Mouse (Mus musculus): ENCODE measurements around the gene Gckr. TPM values are rescaled to one million over a fixed set of nuclear protein-coding genes. Genes with fewer than 3 reads are reported as not detected.
A peak's percentile ranks its signal among the peaks of the same experiment; 100 is the strongest.
"Not testable (repeated sequence)": the region's sequence is repeated elsewhere in the genome, so short reads cannot be mapped to it uniquely, and the experiment has no call there.

The Gckr gene
- polyA plus RNA-seq, 1 experiment from 2014 or later, result 0.08 TPM

DNA sequence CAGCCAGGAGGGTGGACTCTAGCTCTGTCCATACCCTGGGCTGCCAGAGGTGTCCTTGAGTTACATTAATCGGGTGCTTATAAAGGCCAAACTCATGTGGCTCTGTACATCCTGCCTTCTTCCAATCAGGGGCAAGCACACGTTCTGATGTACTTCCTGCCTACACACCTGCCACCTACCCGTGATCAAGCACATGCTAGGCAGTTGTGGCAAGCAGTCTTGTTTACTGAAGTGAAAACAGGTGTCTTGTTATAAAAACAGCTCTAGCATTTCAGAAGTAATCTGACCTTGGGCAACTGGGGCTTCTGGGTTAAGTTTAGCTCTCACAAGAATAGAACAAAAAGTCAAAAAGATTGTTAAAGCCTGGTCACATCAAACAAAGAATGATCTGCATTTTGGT, 26.8 kb downstream of the Gckr start:
- no peak for DNase-seq (ENCODE audit: low spot score)

DNA sequence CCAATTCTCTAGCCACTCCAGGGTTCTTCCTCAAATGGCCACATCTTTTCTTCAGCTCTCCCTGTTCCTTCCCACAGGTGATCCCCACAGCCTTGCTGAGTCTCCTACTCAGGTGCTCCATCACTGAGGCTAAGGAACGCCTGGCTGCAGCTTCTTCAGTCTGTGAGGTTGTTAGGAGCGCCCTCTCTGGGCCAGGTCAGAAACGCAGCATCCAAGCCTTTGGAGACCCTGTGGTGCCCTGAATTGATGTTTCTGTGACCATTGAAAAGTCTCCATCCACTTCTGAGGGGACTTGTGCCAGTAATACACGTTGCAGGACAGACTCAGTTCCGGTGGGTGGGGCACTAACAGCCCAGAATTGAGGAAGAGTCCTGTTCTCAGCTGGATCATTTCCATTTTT, 29.6 kb downstream of the Gckr start:
- no peaks in the 10 kb centered on the region for H3K4me1 ChIP-seq (replicated peaks; ENCODE audit: control insufficient read depth, insufficient read depth)
- no peak overlapping the region for H3K9ac ChIP-seq (ENCODE audit: low read length)
- no peaks in the 10 kb centered on the region for H3K9me3 ChIP-seq (ENCODE audit: control insufficient read depth, low read length)
- TF ChIP-seq CTCF (IDR thresholded peaks at IDR 0.05; ENCODE audit: low read depth), result peak; percentile 47
- TF ChIP-seq EP300 (optimal IDR thresholded peaks at IDR 0.05), result no peak
- no peaks in the 10 kb centered on the region for H3K27me3 ChIP-seq (ENCODE audit: control insufficient read depth, insufficient read depth, low read length)
- H3K4me2 ChIP-seq (replicated peaks; ENCODE audit: low read depth), result no peak overlapping the region
- no peak overlapping the region for H3K4me3 ChIP-seq (ENCODE audit: low read depth, low read length)
- H3K27ac ChIP-seq (replicated peaks), result no peak overlapping the region
- no peaks in the 10 kb centered on the region for H3K36me3 ChIP-seq (ENCODE audit: control insufficient read depth, insufficient read depth, low read length)
- WGBS, result 19% methylated on average over 5 of the region's 5 CpGs
- peak; percentile 19 for DNase-seq (ENCODE audit: low spot score)
- no peak for ATAC-seq (ENCODE audit: low FRiP score, low TSS enrichment)

More for the DNA sequence above, 26.8 kb downstream of the Gckr start:
- H3K4me1 ChIP-seq (replicated peaks; ENCODE audit: control insufficient read depth, insufficient read depth), result no peaks in the 10 kb centered on the region
- ATAC-seq (ENCODE audit: low FRiP score, low TSS enrichment), result no peak
- 55% methylated on average over 3 of the region's 3 CpGs for WGBS
- H3K4me3 ChIP-seq (ENCODE audit: low read depth, low read length), result no peak overlapping the region
- no peak overlapping the region for H3K4me2 ChIP-seq (replicated peaks; ENCODE audit: low read depth)
- no peaks in the 10 kb centered on the region for H3K9me3 ChIP-seq (ENCODE audit: control insufficient read depth, low read length)
- no peak overlapping the region for H3K9ac ChIP-seq (ENCODE audit: low read length)
- H3K27ac ChIP-seq (replicated peaks), result no peak overlapping the region
- no peaks in the 10 kb centered on the region for H3K27me3 ChIP-seq (ENCODE audit: control insufficient read depth, insufficient read depth, low read length)
- TF ChIP-seq CTCF (IDR thresholded peaks at IDR 0.05; ENCODE audit: low read depth) (no peak), EP300 (optimal IDR thresholded peaks at IDR 0.05) (no peak)
- H3K36me3 ChIP-seq (ENCODE audit: control insufficient read depth, insufficient read depth, low read length), result no peaks in the 10 kb centered on the region

DNA sequence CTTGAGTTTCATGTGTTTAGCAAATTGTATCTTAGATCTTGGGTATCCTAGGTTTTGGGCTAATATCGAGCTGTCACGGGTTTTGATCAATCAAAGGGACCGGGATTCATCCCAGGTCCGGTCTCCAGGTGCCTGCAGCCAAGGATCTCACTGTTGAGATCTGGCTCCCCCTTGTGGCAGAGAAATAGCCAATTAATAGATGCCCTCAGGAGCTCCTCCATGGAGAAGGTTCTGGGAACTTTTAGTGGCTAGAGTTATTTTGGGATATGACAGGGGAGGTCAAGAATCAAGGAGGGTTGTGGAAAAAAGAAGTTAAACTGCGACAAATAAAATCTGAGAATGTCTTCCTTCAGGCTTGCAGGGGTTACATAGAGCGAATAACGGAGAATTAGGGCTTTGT, 31.0 kb downstream of the Gckr start:
- Histone ChIP-seq H3K36me3 (ENCODE audit: control insufficient read depth, insufficient read depth, low read length) (no peaks in the 10 kb centered on the region), H3K4me3 (ENCODE audit: low read depth, low read length) (no peak overlapping the region), H3K4me2 (replicated peaks; ENCODE audit: low read depth) (no peak overlapping the region), H3K9ac (ENCODE audit: low read length) (no peak overlapping the region), H3K27ac (replicated peaks) (no peak overlapping the region), H3K27me3 (ENCODE audit: control insufficient read depth, insufficient read depth, low read length) (no peaks in the 10 kb centered on the region), H3K4me1 (replicated peaks; ENCODE audit: control insufficient read depth, insufficient read depth) (no peaks in the 10 kb centered on the region), H3K9me3 (ENCODE audit: control insufficient read depth, low read length) (no peaks in the 10 kb centered on the region)
- DNase-seq (ENCODE audit: low spot score) (peak; percentile 53), ATAC-seq (ENCODE audit: low FRiP score, low TSS enrichment) (0 out of 2 replicates have a peak, but pooled peaks have one; percentile 53)
- TF ChIP-seq EP300 (optimal IDR thresholded peaks at IDR 0.05) (no peak), CTCF (IDR thresholded peaks at IDR 0.05; ENCODE audit: low read depth) (peak; percentile 83)
- 28% methylated on average over 7 of the region's 7 CpGs for WGBS

DNA sequence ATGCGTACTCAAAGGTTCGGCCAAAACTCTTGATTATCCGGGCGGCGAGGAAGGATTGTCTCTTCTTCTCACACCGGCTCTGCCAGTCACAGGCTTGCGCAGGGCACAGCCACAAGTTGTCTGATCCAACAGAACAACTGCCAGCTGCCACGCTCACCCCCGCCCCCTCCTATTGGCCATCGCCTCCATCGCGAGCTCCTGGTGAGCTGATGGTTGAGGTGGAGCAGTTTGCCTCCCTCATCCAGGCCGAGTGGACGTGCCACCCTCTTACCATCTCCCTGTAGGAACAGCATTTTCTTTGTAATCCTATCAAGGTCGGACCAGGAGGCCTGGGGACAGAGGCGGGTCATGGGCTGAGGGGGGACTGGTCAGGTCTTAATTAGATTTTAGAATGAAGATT, 60.3 kb downstream of the Gckr start:
- not testable (repeated sequence) for H3K9me3 ChIP-seq (ENCODE audit: control insufficient read depth, low read length); H3K27ac ChIP-seq (replicated peaks); H3K4me3 ChIP-seq (ENCODE audit: low read depth, low read length); ATAC-seq (ENCODE audit: low FRiP score, low TSS enrichment); DNase-seq (ENCODE audit: low spot score); H3K4me1 ChIP-seq (replicated peaks; ENCODE audit: control insufficient read depth, insufficient read depth); H3K27me3 ChIP-seq (ENCODE audit: control insufficient read depth, insufficient read depth, low read length); H3K4me2 ChIP-seq (replicated peaks; ENCODE audit: low read depth); H3K9ac ChIP-seq (ENCODE audit: low read length); H3K36me3 ChIP-seq (ENCODE audit: control insufficient read depth, insufficient read depth, low read length)
- WGBS, result 76% methylated on average over 16 of the region's 16 CpGs

DNA sequence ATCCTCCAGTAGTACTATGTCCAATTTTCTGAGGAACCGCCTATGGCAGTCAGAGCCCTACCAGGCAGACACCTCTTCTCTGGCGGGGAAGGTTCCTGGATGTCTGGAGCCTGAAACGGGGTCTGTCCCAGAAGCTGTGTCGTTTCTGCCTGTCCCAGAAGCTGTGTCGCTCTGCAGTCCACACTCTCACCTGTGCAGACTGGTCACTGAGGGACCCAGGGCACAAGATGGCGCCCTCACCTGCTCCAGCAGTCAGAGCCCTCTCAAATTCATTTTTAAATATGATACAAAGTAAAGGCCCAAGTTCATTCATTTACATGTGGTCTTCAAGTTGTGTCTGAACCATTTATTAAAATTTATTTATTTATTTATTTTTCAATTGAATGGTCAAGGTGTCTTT, 63.7 kb downstream of the Gckr start:
- Histone ChIP-seq H3K36me3 (ENCODE audit: control insufficient read depth, insufficient read depth, low read length) (no peaks in the 10 kb centered on the region), H3K27ac (replicated peaks) (no peak overlapping the region), H3K9me3 (ENCODE audit: control insufficient read depth, low read length) (no peaks in the 10 kb centered on the region), H3K9ac (ENCODE audit: low read length) (no peak overlapping the region), H3K27me3 (ENCODE audit: control insufficient read depth, insufficient read depth, low read length) (no peaks in the 10 kb centered on the region), H3K4me2 (replicated peaks; ENCODE audit: low read depth) (no peak overlapping the region), H3K4me1 (replicated peaks; ENCODE audit: control insufficient read depth, insufficient read depth) (no peaks in the 10 kb centered on the region), H3K4me3 (ENCODE audit: low read depth, low read length) (no peak overlapping the region)
- ATAC-seq (ENCODE audit: low FRiP score, low TSS enrichment) (no peak), DNase-seq (ENCODE audit: low spot score) (no peak)
- WGBS, result 79% methylated on average over 6 of the region's 6 CpGs
- TF ChIP-seq CTCF (IDR thresholded peaks at IDR 0.05; ENCODE audit: low read depth) (peak; percentile 38), EP300 (optimal IDR thresholded peaks at IDR 0.05) (no peak)

Other genes with a start within 250 kb of the Gckr start
- 192 and 197 TPM in 2 replicates for gene Atraid, start 249.1 kb upstream of the Gckr start, polyA plus RNA-seq (2015; fragmentation: Nextera tagmentation; extraction: Ambion mirVana)
- 4.2 TPM in 2 replicates for gene Slc5a6, start 248.5 kb upstream of the Gckr start, polyA plus RNA-seq (2015; fragmentation: Nextera tagmentation; extraction: Ambion mirVana)
- gene Cad, start 242.7 kb upstream of the Gckr start, polyA plus RNA-seq (2015; fragmentation: Nextera tagmentation; extraction: Ambion mirVana), result 4.9 and 6.1 TPM in 2 replicates
- not detected in 2 replicates for gene Dnajc5g, start 191.2 kb upstream of the Gckr start, polyA plus RNA-seq (2015; fragmentation: Nextera tagmentation; extraction: Ambion mirVana)
- 0.11 TPM in 1 of 2 replicates, not detected in the other for gene Slc30a3, start 189.2 kb upstream of the Gckr start, polyA plus RNA-seq (2015; fragmentation: Nextera tagmentation; extraction: Ambion mirVana)
- gene Trim54, start 180.7 kb upstream of the Gckr start, polyA plus RNA-seq (2015; fragmentation: Nextera tagmentation; extraction: Ambion mirVana), result 0.06 TPM in 1 of 2 replicates, not detected in the other
- gene Ucn, start 158.6 kb upstream of the Gckr start, polyA plus RNA-seq (2015; fragmentation: Nextera tagmentation; extraction: Ambion mirVana), result not detected in 2 replicates
- gene Mpv17, start 143.2 kb upstream of the Gckr start, polyA plus RNA-seq (2015; fragmentation: Nextera tagmentation; extraction: Ambion mirVana), result 29.4 and 29.6 TPM in 2 replicates
- 0.31 and 0.57 TPM in 2 replicates for gene Gm29609, start 117.5 kb upstream of the Gckr start, polyA plus RNA-seq (2015; fragmentation: Nextera tagmentation; extraction: Ambion mirVana)
- 19.9 and 25.1 TPM in 2 replicates for gene Gtf3c2, start 117.3 kb upstream of the Gckr start, polyA plus RNA-seq (2015; fragmentation: Nextera tagmentation; extraction: Ambion mirVana)
- 80.3 and 83.2 TPM in 2 replicates for gene Snx17, start 104.2 kb upstream of the Gckr start, polyA plus RNA-seq (2015; fragmentation: Nextera tagmentation; extraction: Ambion mirVana)
- gene Eif2b4, start 104.0 kb upstream of the Gckr start, polyA plus RNA-seq (2015; fragmentation: Nextera tagmentation; extraction: Ambion mirVana), result 44.2 and 47.7 TPM in 2 replicates
- 4.8 and 5.3 TPM in 2 replicates for gene Zfp513, start 95.1 kb upstream of the Gckr start, polyA plus RNA-seq (2015; fragmentation: Nextera tagmentation; extraction: Ambion mirVana)
- gene Ppm1g, start 76.8 kb upstream of the Gckr start, polyA plus RNA-seq (2015; fragmentation: Nextera tagmentation; extraction: Ambion mirVana), result 57.8 and 59.4 TPM in 2 replicates
- 95.3 and 95.9 TPM in 2 replicates for gene Nrbp1, start 56.6 kb upstream of the Gckr start, polyA plus RNA-seq (2015; fragmentation: Nextera tagmentation; extraction: Ambion mirVana)
- gene Gm9970, start 56.2 kb upstream of the Gckr start, polyA plus RNA-seq (2015; fragmentation: Nextera tagmentation; extraction: Ambion mirVana), result 0.38 and 1.0 TPM in 2 replicates
- gene Krtcap3, start 45.8 kb upstream of the Gckr start, polyA plus RNA-seq (2015; fragmentation: Nextera tagmentation; extraction: Ambion mirVana), result 75.2 and 78.2 TPM in 2 replicates
- gene Ift172, start 6.3 kb upstream of the Gckr start, polyA plus RNA-seq (2015; fragmentation: Nextera tagmentation; extraction: Ambion mirVana), result 20.0 and 20.3 TPM in 2 replicates
- 12.8 and 13.7 TPM in 2 replicates for gene Fndc4, start 1.4 kb upstream of the Gckr start, polyA plus RNA-seq (2015; fragmentation: Nextera tagmentation; extraction: Ambion mirVana)
- gene Zfp512, start 155.0 kb downstream of the Gckr start, polyA plus RNA-seq (2015; fragmentation: Nextera tagmentation; extraction: Ambion mirVana), result 13.3 and 15.7 TPM in 2 replicates
- not detected in 2 replicates for gene 4930548H24Rik, start 188.3 kb downstream of the Gckr start, polyA plus RNA-seq (2015; fragmentation: Nextera tagmentation; extraction: Ambion mirVana)
- 22.0 and 22.7 TPM in 2 replicates for gene Gpn1, start 197.3 kb downstream of the Gckr start, polyA plus RNA-seq (2015; fragmentation: Nextera tagmentation; extraction: Ambion mirVana)
- gene Slc4a1ap, start 229.6 kb downstream of the Gckr start, polyA plus RNA-seq (2015; fragmentation: Nextera tagmentation; extraction: Ambion mirVana), result 13.9 and 15.2 TPM in 2 replicates
- 8.4 and 9.1 TPM in 2 replicates for gene Supt7l, start 230.4 kb downstream of the Gckr start, polyA plus RNA-seq (2015; fragmentation: Nextera tagmentation; extraction: Ambion mirVana)